Mouse (Mus musculus): ENCODE data around the gene Scn2b. TPM values are rescaled to one million over a fixed set of nuclear protein-coding genes. Genes with fewer than 3 reads are reported as not detected.

The Scn2b gene
- total and polyA plus RNA-seq, 3 experiments = 0.07 TPM; not detected in 2

GRCm38 (mm10) chr9:45077859-45078258 is 39.7 kb upstream of the Scn2b start:
- H3K9me3 ChIP-seq (replicated peaks; ENCODE audit: low read length) = no peaks in the 10 kb centered on the region
- in situ Hi-C loops (cut with MboI; ENCODE audit: low pct_ligation_motif_present, low pct_unique_long_range_greater_than_20kb, low sequenced_read_pairs) (no loop called here), dilution Hi-C loops (cut with MboI; ENCODE audit: extremely low pct_ligation_motif_present, extremely low pct_unique_long_range_greater_than_20kb, low sequenced_read_pairs) (no loop called here)
- no peaks in the 10 kb centered on the region for H3K79me2 ChIP-seq (replicated peaks; ENCODE audit: control insufficient read depth, extremely low read depth, insufficient read depth, poor library complexity, severe bottlenecking)
- H3K27ac ChIP-seq (ENCODE audit: insufficient read depth, low read depth) = no peak overlapping the region
- peak overlapping the region; percentile 34 for H3K4me2 ChIP-seq (ENCODE audit: insufficient read depth, low read depth, poor library complexity, severe bottlenecking)
- H3K36me3 ChIP-seq (replicated peaks in 1 of 2; ENCODE audit: control insufficient read depth in 1 of 2, insufficient read depth in 1 of 2, low read length in 1 of 2) = no peaks in the 10 kb centered on the region
- H3K27me3 ChIP-seq (replicated peaks) = no peaks in the 10 kb centered on the region
- no peak overlapping the region for H3K9ac ChIP-seq (ENCODE audit: insufficient read depth, low read depth)
- DNase-seq (ENCODE audit: extremely low read depth) = peak; percentile 44
- peaks cover 20 to 42% of the 10 kb centered on the region in 2 experiments for H3K4me1 ChIP-seq (ENCODE audit: control insufficient read depth in 1 of 2, insufficient read depth in 2 of 2)
- no peak for TF ChIP-seq MEF2A (IDR thresholded peaks at IDR 0.05; ENCODE audit: borderline replicate concordance, low read depth, low read length)
- no peak for TF ChIP-seq MAFK (IDR thresholded peaks at IDR 0.05; ENCODE audit: insufficient replicate concordance, low read length)
- TF ChIP-seq E2F4 (IDR thresholded peaks at IDR 0.05; ENCODE audit: insufficient replicate concordance, low read depth, low read length) = no peak
- no peak for TF ChIP-seq MYC (IDR thresholded peaks at IDR 0.05; ENCODE audit: low read depth, low read length)
- peak; percentile 83 for TF ChIP-seq IRF4 (IDR thresholded peaks at IDR 0.05; ENCODE audit: low read depth, low read length)
- no peak for TF ChIP-seq POLR2AphosphoS2 (IDR thresholded peaks at IDR 0.05; ENCODE audit: low read depth, low read length)
- TF ChIP-seq ELF1 (IDR thresholded peaks at IDR 0.05; ENCODE audit: low read depth, low read length) = no peak
- no peak for TF ChIP-seq SIN3A (IDR thresholded peaks at IDR 0.05; ENCODE audit: low read length)
- no peak for TF ChIP-seq ZNF384 (IDR thresholded peaks at IDR 0.05; ENCODE audit: low read depth, low read length)
- no peak for TF ChIP-seq TCF12 (IDR thresholded peaks at IDR 0.05; ENCODE audit: low read depth, low read length)
- no peak for TF ChIP-seq MAX (IDR thresholded peaks at IDR 0.05; ENCODE audit: low read length)
- TF ChIP-seq ZMIZ1 (IDR thresholded peaks at IDR 0.05; ENCODE audit: low read depth, low read length) = no peak
- peak; percentile 74 for TF ChIP-seq EP300 (IDR thresholded peaks at IDR 0.05; ENCODE audit: low read length)
- peak; percentile 29; the same call in 1 of the 2 replicates for TF ChIP-seq BHLHE40 (IDR thresholded peaks at IDR 0.05; ENCODE audit: low read depth, low read length)
- no peak for TF ChIP-seq CHD2 (IDR thresholded peaks at IDR 0.05; ENCODE audit: low read length)
- H3K4me3 ChIP-seq (replicated peaks in 1 of 3; ENCODE audit: low read depth in 2 of 3, low read length in 2 of 3, poor library complexity in 1 of 3) = no peak overlapping the region

GRCm38 (mm10) chr9:45079011-45079410 is 38.6 kb upstream of the Scn2b start, which contains the start of gene Jaml:
Gene Jaml (plus strand): TSS chr9:45079183.
- Histone ChIP-seq H3K36me3 (replicated peaks in 1 of 2; ENCODE audit: control insufficient read depth in 1 of 2, insufficient read depth in 1 of 2, low read length in 1 of 2) (no peaks in the 10 kb centered on the region), H3K27me3 (replicated peaks) (no peaks in the 10 kb centered on the region), H3K4me1 (ENCODE audit: control insufficient read depth in 1 of 2, insufficient read depth in 2 of 2) (peaks cover 20 to 42% of the 10 kb centered on the region in 2 experiments), H3K4me2 (ENCODE audit: insufficient read depth, low read depth, poor library complexity, severe bottlenecking) (peak within 1 kb of the TSS; percentile 47), H3K79me2 (replicated peaks; ENCODE audit: control insufficient read depth, extremely low read depth, insufficient read depth, poor library complexity, severe bottlenecking) (no peaks in the 10 kb centered on the region), H3K27ac (ENCODE audit: insufficient read depth, low read depth) (peak within 1 kb of the TSS; percentile 7; the same call in 1 of the 2 replicates), H3K4me3 (replicated peaks in 1 of 3; ENCODE audit: low read depth in 2 of 3, low read length in 2 of 3, poor library complexity in 1 of 3) (peak within 1 kb of the TSS in 2 of 3 experiments; percentile 30 to 59), H3K9me3 (replicated peaks; ENCODE audit: low read length) (no peaks in the 10 kb centered on the region), H3K9ac (ENCODE audit: insufficient read depth, low read depth) (no peak within 1 kb of the TSS)
- DNase-seq (ENCODE audit: extremely low read depth) = peak; percentile 54
- in situ Hi-C loops (cut with MboI; ENCODE audit: low pct_ligation_motif_present, low pct_unique_long_range_greater_than_20kb, low sequenced_read_pairs) (no loop called here), dilution Hi-C loops (cut with MboI; ENCODE audit: extremely low pct_ligation_motif_present, extremely low pct_unique_long_range_greater_than_20kb, low sequenced_read_pairs) (no loop called here)
- TF ChIP-seq CHD1 (IDR thresholded peaks at IDR 0.05; ENCODE audit: low read depth, low read length) = no peak
- no peak for TF ChIP-seq ETS1 (conservative IDR thresholded peaks at IDR 0.05; ENCODE audit: low read depth, low read length)
- TF ChIP-seq ZKSCAN1 (IDR thresholded peaks at IDR 0.05; ENCODE audit: borderline replicate concordance, low read depth, low read length) = no peak
- no peak for TF ChIP-seq NRF1 (IDR thresholded peaks at IDR 0.05; ENCODE audit: low read depth, low read length)

Data from CH12.LX (cell line).